Mouse (Mus musculus) urinary bladder, postnatal 4 days (tissue): ENCODE measurements around the gene Thoc7.

Experiments
- DNase-seq, 2 experiments: peaks; one replicate each; pipeline ENCODE4 v3.0.0; 2021 to 2022; ENCODE audit warnings: low spot score in 2 of 2

Thoc7 gene

DNA sequence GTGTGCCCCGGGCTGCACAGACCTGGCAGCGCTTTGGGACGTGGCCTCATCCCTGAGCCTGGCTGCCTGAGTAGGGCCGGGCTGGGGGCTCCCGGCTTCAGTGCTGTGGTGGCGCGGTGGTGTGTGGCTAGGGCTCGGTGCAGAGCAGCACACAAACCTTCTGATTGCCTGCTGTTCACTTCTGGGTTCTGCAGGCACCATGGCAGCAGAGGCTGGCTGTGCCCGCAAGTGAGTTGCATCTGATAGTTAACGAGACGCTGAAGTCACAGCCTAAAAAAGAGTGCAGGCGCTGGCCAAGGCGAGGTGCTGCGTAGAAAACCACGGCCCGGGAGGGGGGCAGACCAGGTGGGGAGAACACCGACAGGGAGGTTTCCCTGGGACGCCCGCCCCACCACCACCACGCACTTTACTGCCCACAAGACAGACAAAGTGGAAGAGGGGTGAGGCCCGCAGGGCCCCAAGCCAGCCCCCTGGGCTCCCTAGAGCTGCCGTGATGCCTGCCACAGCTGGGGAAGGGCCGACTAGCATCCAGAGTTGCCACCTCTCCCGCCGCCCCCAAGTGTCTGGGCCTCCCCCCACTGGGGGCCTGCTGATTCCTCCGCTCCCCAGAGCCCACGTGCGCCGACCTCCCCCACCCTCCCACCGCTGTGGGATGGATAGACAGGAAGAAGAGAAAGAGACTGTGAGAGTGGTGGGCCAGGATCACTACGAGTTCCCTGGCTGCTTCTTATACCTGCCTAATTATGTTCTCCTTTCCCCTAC is 28.2 kb downstream of the Thoc7 start:
- DNase-seq = no peak

DNA sequence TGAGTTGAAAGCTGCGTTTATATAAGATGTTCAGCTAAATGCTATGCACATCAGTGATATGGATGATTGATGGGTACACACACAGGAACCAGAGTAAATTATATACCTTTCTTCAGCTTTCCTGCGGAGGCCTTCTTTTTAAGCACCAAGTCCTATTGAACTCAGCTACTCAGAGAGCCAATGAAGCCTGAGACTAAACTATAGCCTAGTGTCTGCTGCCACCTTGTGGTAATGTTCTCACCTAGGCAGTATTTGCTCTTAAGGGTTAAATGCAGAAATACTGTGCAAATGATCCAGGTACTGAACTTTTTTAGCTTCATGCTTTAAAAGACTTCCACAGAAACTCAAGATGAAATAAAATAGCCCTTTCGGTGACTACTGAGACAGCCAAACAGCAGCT is 44.0 kb downstream of the Thoc7 start:
- DNase-seq = no peak

DNA sequence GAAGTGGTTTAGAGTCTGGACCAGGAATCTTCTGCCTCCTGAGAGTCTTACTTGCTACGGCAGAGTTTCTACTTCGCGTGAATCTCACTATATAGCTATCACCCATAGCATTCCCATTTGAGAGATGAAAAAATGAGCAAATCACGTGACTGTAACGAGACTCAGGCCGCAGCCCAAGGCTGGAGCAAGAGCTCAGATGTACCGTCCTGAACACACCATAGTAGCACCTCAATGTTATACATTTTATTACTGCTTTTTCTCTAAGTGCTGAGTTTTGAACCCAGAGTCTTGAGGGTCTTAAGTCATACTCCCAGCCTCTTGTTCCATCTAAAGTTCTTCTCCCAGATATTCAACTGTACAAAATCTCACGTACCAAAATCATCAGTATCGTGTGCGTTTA is 44.4 kb downstream of the Thoc7 start:
- DNase-seq = no peak

DNA sequence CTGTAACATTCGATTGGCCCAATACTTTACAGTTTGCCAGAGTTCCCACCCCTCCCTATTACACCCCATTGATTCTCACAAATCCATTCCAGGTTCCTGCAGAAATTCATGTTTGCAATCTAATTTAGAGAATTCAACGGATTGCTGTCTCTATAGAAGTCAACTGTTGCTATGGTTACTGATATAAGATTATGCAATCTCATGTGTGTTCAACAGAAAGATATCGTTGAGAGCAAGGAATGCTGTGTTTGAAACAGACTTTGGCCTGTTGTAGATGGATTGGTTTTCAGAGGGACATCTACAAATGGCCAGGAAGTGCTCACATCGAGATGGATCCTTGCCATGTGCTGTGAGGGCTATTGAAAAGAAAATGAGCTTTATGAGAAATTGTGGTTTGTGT is 46.4 kb downstream of the Thoc7 start:
- DNase-seq = no peak

DNA sequence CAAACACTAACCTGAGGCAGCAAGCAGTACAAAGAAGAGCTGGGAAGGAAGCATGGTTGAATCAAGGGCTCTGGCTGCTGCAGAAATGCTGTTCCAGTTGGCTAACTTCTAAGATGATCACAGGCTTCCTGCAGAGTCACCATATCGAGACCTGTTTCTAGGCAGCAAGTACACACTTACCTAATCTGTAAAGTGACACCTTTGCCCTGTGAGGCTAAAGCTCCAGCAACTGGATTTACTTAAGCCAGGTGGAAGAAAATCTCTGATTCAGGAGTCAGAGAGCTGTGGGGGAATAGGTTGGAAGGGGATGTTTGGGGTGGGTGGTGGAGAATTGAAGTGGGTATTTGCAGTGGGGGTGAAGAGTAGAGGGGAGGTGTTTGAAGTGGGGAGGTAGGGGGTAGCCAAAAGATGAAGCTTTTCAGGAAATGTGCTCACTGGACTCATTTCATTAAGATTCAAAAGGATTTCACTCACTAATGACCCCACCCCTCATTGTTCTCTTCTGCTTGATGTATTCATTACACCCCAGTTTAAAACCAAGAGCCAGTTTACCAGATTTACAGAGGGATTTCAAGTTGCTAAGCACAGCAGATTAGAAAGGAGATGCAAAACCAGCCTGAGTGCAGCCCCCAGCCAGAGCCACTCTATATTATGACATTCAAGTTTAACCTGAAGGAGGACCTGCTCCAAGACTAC is 47.1 kb downstream of the Thoc7 start, which contains the start of gene Gm281:
Gene Gm281 (minus strand): TSS at position 92 of the 696 bp plus-strand sequence.
- no peak for DNase-seq

DNA sequence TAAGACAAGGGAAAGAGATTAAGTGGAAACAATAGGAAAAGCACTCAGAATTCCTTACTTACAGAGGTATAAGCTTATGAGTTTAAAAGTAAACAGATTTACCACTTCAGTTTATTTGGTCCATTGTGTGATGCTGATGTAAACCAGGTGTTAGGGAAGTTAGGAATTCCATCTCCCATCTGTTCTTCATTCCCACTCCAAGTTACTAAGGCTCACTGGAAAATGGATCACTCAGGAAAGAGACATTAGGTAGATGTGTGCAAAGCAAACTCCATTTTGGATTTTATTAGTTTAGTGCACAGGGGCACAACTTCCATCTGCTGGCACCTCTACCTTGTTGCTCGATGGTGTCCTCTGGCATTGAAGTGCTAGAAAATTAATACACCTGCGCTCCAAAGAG is 51.5 kb downstream of the Thoc7 start:
- DNase-seq = no peak

DNA sequence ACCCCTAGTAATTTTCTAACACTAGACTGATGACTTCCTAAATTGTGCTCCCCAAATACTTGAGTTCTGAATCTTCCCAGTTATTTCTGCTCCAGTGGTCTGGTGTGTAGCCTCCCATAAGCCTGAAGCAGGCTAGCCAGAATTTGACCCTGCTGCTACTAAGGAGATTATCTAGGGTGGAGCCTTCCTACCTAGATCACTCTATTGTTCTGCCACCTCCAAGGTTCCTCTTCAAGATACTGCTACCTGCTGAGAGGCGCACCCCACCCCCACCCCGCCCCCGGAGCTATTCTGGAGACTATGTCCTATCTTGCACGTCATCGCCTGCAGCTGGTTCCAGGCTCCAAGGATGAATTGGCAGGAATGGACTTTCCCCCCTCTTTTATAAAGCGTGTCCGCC is 54.5 kb downstream of the Thoc7 start:
- DNase-seq = no peak

DNA sequence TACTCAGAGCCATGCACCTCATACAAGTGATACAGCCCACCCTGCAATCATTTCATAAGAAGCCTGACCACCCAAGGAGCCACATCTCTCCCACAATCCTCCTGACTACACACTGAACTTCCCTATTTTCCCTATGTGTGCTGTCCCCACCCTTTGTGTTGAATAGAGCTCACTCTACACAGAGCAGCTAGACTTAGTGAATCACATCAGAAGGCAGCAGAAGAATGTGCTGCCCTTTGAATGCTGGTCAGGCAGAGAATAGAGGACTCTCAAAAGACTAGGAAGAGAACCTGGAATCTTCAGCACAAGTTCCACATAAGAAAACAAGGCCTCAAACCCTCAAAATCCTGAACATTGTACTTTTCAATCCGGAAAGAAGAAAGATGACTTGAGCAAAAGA is 55.2 kb downstream of the Thoc7 start:
- DNase-seq = no peak

DNA sequence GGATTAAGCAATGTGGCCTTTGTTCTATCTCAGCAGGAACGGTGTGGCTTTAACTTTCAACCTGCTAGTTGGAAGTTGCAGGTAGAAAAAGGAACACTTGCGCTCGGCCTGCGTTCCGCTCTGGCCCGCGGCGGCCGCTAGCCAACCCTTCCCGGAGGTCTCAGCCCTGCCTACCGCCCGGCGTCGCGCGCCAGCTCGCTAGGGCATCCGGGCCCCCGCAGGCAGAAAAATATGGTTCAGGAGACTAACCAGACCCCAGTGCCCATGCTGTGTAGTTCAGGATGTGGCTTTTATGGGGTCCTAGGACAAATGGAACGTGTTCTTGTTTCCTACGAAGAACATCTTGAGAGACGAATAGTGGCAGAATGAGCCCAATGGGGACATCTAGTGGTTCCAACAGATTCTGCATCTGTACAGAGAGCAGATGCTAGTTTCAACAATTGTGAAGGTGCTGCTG is 60.0 kb downstream of the Thoc7 start:
- DNase-seq = peak in 1 of 2 experiments; percentile 20
